Mouse (Mus musculus) stomach, postnatal 0 days (tissue): ENCODE measurements around the gene Lmbrd2. TPM values are rescaled to one million over a fixed set of nuclear protein-coding genes. Genes with fewer than 3 reads are reported as not detected.

Source experiments
- ATAC-seq: fragments of 200-750 bp; cut with Nextera tagmentation; 2 replicates; pipeline ENCODE4 v1.8.0; 2017; ENCODE audit not compliant: low FRiP score, low TSS enrichment
- DNase-seq: peaks from one replicate; pipeline ENCODE4 v3.0.0-alpha.2; 2016; ENCODE audit warnings: low spot score
- H3K27ac ChIP-seq: fragments of 300-500 bp; sonication (generic); replicated peaks from 2 replicates; pipeline ENCODE4 v1.5.1; 2014; ENCODE audit warnings: mild to moderate bottlenecking, control low read depth
- H3K27me3 ChIP-seq: fragments of 300-500 bp; sonication (generic); 2 replicates; pipeline ENCODE4 v1.6.1; 2014; ENCODE audit warnings: low read length; ENCODE audit not compliant: control insufficient read depth, insufficient read depth
- H3K36me3 ChIP-seq: fragments of 300-500 bp; sonication (generic); 2 replicates; pipeline ENCODE4 v1.6.1; 2014; ENCODE audit warnings: low read length, mixed read lengths; ENCODE audit not compliant: control insufficient read depth, insufficient read depth
- H3K4me1 ChIP-seq: fragments of 300-500 bp; sonication (generic); replicated peaks from 2 replicates; pipeline ENCODE4 v1.6.1; 2014; ENCODE audit warnings: antibody characterized with exemption; ENCODE audit not compliant: control insufficient read depth, insufficient read depth
- H3K4me2 ChIP-seq: fragments of 300-500 bp; sonication (generic); replicated peaks from 2 replicates; pipeline ENCODE4 v1.6.1; 2014; ENCODE audit warnings: low read depth, mild to moderate bottlenecking, control low read depth, moderate library complexity
- H3K4me3 ChIP-seq: fragments of 300-500 bp; sonication (generic); 2 replicates; pipeline ENCODE4 v1.5.1; 2014; ENCODE audit warnings: low read depth, low read length, control low read depth
- H3K9ac ChIP-seq: fragments of 300-500 bp; sonication (generic); 2 replicates; pipeline ENCODE4 v1.6.1; 2014; ENCODE audit warnings: mild to moderate bottlenecking, low read length, control low read depth, mixed read lengths
- H3K9me3 ChIP-seq: fragments of 300-500 bp; sonication (generic); 2 replicates; pipeline ENCODE4 v1.6.1; 2016; ENCODE audit warnings: low read length; ENCODE audit not compliant: control insufficient read depth
- CTCF ChIP-seq: IDR thresholded peaks from 2 replicates; pipeline ENCODE4 v1.5.1; 2016; ENCODE audit warnings: antibody characterized with exemption, low read depth, mild to moderate bottlenecking, moderate library complexity
- EP300 ChIP-seq: optimal IDR thresholded peaks from 2 replicates; pipeline ENCODE3; 2016; ENCODE audit warnings: antibody characterized with exemption
- WGBS: fragments of 180-500 bp; shearing (Covaris S2); extraction: QIAGEN DNeasy Blood & Tissue Kit; methylation state at CpG from one replicate; pipeline ENCODE4 v1.1.7; 2014; 5-methylcytosine and 5-hydroxymethylcytosine counted together
- polyA plus RNA-seq: library from polyadenylated mRNA; unstranded; fragments of >200 nt; fragmentation: Nextera tagmentation; extraction: Ambion mirVana; gene quantifications from 2 replicates; pipeline ENCODE4 v1.2.1, GENCODE M21; 2015

Lmbrd2 gene
- polyA plus RNA-seq, 1 experiment from 2014 or later = 3.1 TPM

GRCm38 (mm10) chr15:9139447-9139846, 903 bp upstream of the Lmbrd2 start:
- 20% methylated on average over 10 of the region's 10 CpGs for WGBS
- peak overlapping the region; percentile 98 for H3K4me3 ChIP-seq
- peak overlapping the region; percentile 54 for H3K4me2 ChIP-seq
- peak overlapping the region; percentile 51 for H3K9ac ChIP-seq
- DNase-seq (no peak), ATAC-seq (no peak)
- H3K9me3 ChIP-seq = no peaks in the 10 kb centered on the region
- H3K4me1 ChIP-seq = no peaks in the 10 kb centered on the region
- no peak overlapping the region for H3K27ac ChIP-seq
- H3K36me3 ChIP-seq = no peaks in the 10 kb centered on the region
- H3K27me3 ChIP-seq = no peaks in the 10 kb centered on the region
- TF ChIP-seq CTCF (no peak), EP300 (no peak)

- no peaks in the 10 kb centered on the region for H3K4me1 ChIP-seq
- peak overlapping the region; percentile 72 for H3K4me2 ChIP-seq
- ATAC-seq (peak; percentile 86), DNase-seq (peak; percentile 74)
- peak overlapping the region; percentile 89 for H3K27ac ChIP-seq
- peak overlapping the region; percentile 95 for H3K9ac ChIP-seq
- H3K36me3 ChIP-seq = no peaks in the 10 kb centered on the region
- no peaks in the 10 kb centered on the region for H3K27me3 ChIP-seq
- no peak for TF ChIP-seq EP300
- no peak for TF ChIP-seq CTCF
- under 1% methylated on average over 35 of the region's 37 CpGs for WGBS
- H3K4me3 ChIP-seq = peak overlapping the region; percentile 98
- H3K9me3 ChIP-seq = no peaks in the 10 kb centered on the region
Measured at GRCm38 (mm10) chr15:9140684-9141171, 378 bp downstream of the Lmbrd2 start.

- H3K36me3 ChIP-seq = no peaks in the 10 kb centered on the region
- no peaks in the 10 kb centered on the region for H3K27me3 ChIP-seq
- no peaks in the 10 kb centered on the region for H3K4me1 ChIP-seq
- H3K27ac ChIP-seq = no peak within 1 kb of the TSS
- no peak within 1 kb of the TSS for H3K4me3 ChIP-seq
- H3K9me3 ChIP-seq = no peaks in the 10 kb centered on the region
- no peak for TF ChIP-seq EP300
- no peak for TF ChIP-seq CTCF
- no peak within 1 kb of the TSS for H3K4me2 ChIP-seq
- ATAC-seq = no peak
- DNase-seq = no peak
- no peak within 1 kb of the TSS for H3K9ac ChIP-seq
Measured at GRCm38 (mm10) chr15:9155325-9155724, 15.0 kb downstream of the Lmbrd2 start, which contains the start of gene Skp2. Gene Skp2, minus strand, starts transcription at chr15:9155425.

- Histone ChIP-seq H3K4me2 (no peak overlapping the region), H3K27me3 (no peaks in the 10 kb centered on the region), H3K27ac (no peak overlapping the region), H3K9me3 (no peaks in the 10 kb centered on the region), H3K4me3 (no peak overlapping the region), H3K36me3 (peaks cover 7% of the 10 kb centered on the region; the same call in 1 of the 2 replicates), H3K4me1 (no peaks in the 10 kb centered on the region), H3K9ac (no peak overlapping the region)
- DNase-seq = no peak
- TF ChIP-seq CTCF = no peak
- TF ChIP-seq EP300 = no peak
- ATAC-seq = no peak
- 69% methylated on average over 4 of the region's 4 CpGs for WGBS
Measured at GRCm38 (mm10) chr15:9162557-9163070, 22.3 kb downstream of the Lmbrd2 start.

- H3K4me1 ChIP-seq = no peaks in the 10 kb centered on the region
- no peak overlapping the region for H3K4me2 ChIP-seq
- H3K27ac ChIP-seq = no peak overlapping the region
- ATAC-seq = no peak
- H3K9ac ChIP-seq = no peak overlapping the region
- peaks cover 16% of the 10 kb centered on the region for H3K36me3 ChIP-seq
- no peak overlapping the region for H3K4me3 ChIP-seq
- H3K9me3 ChIP-seq = no peaks in the 10 kb centered on the region
- DNase-seq = no peak
- H3K27me3 ChIP-seq = no peaks in the 10 kb centered on the region
- 61% methylated on average over 6 of the region's 6 CpGs for WGBS
- TF ChIP-seq CTCF (no peak), EP300 (no peak)
Measured at GRCm38 (mm10) chr15:9164125-9164524, 23.8 kb downstream of the Lmbrd2 start.

GRCm38 (mm10) chr15:9177038-9177437, 36.7 kb downstream of the Lmbrd2 start:
- no peaks in the 10 kb centered on the region for H3K9me3 ChIP-seq
- H3K4me3 ChIP-seq = no peak overlapping the region
- H3K27me3 ChIP-seq = no peaks in the 10 kb centered on the region
- no peak overlapping the region for H3K27ac ChIP-seq
- H3K4me2 ChIP-seq = no peak overlapping the region
- H3K36me3 ChIP-seq = no peaks in the 10 kb centered on the region; the same call in 1 of the 2 replicates
- 90% methylated on average over 3 of the region's 3 CpGs for WGBS
- no peak for DNase-seq
- H3K9ac ChIP-seq = no peak overlapping the region
- no peaks in the 10 kb centered on the region for H3K4me1 ChIP-seq
- no peak for TF ChIP-seq CTCF
- TF ChIP-seq EP300 = no peak
- no peak for ATAC-seq
